Mouse (Mus musculus) small intestine, adult 2 months (tissue): Measurements from ENCODE around the gene Cep55. TPM values are rescaled to one million over a fixed set of nuclear protein-coding genes. Genes with fewer than 3 reads are reported as not detected.

ENCODE experiments used
- H3K27ac ChIP-seq: fragments of 200-500 bp; 2 replicates; pipeline ENCODE4 v1.5.1; 2012; ENCODE audit warnings: low read depth, low read length, control low read depth, inconsistent platforms; ENCODE audit not compliant: insufficient read depth
- H3K27me3 ChIP-seq: fragments of 200-500 bp; 2 replicates; pipeline ENCODE4 v1.6.1; 2012; ENCODE audit warnings: mild to moderate bottlenecking, moderate library complexity, low read length, inconsistent platforms; ENCODE audit not compliant: control insufficient read depth, insufficient read depth
- H3K36me3 ChIP-seq: fragments of 200-500 bp; 2 replicates; pipeline ENCODE4 v1.6.1; 2012; ENCODE audit warnings: mild to moderate bottlenecking, low read length, control low read depth, inconsistent platforms; ENCODE audit not compliant: control insufficient read depth, insufficient read depth
- H3K4me1 ChIP-seq: fragments of 200-500 bp; 2 replicates; pipeline ENCODE4 v1.6.1; 2012; ENCODE audit warnings: low read length, inconsistent platforms, mixed read lengths; ENCODE audit not compliant: control insufficient read depth, insufficient read depth, insufficient read length
- H3K4me3 ChIP-seq: fragments of 200-500 bp; 2 replicates; pipeline ENCODE4 v1.5.1; 2012; ENCODE audit warnings: low read depth, mild to moderate bottlenecking, control low read depth, inconsistent platforms, low read length, moderate library complexity
- CTCF ChIP-seq: fragments of 200-500 bp; IDR thresholded peaks from 2 replicates; pipeline ENCODE4 v1.5.1; 2012; ENCODE audit warnings: low read depth, mild to moderate bottlenecking, control low read depth, inconsistent platforms, low read length, moderate library complexity, mixed read lengths; ENCODE audit not compliant: insufficient replicate concordance, insufficient read length; ENCODE audit errors: extremely low read depth
- POLR2A ChIP-seq: fragments of 200-500 bp; IDR thresholded peaks from 2 replicates; pipeline ENCODE4 v1.6.1; 2012; ENCODE audit warnings: low read depth, mild to moderate bottlenecking, control low read depth, inconsistent platforms, low read length, moderate library complexity
- WGBS: fragments of 180-500 bp; shearing (Covaris S2); methylation state at CpG from one replicate; pipeline ENCODE4 v1.1.7; 2018; 5-methylcytosine and 5-hydroxymethylcytosine counted together
- polyA plus RNA-seq: library from polyadenylated mRNA; depleted of rRNA; stranded (reverse); fragments of >200 nt; gene quantifications from 2 replicates; pipeline ENCODE4 v1.2.3, GENCODE M21; 2012; rRNA removed

Cep55 gene
- polyA plus RNA-seq, 1 experiment = 0.84 TPM

DNA sequence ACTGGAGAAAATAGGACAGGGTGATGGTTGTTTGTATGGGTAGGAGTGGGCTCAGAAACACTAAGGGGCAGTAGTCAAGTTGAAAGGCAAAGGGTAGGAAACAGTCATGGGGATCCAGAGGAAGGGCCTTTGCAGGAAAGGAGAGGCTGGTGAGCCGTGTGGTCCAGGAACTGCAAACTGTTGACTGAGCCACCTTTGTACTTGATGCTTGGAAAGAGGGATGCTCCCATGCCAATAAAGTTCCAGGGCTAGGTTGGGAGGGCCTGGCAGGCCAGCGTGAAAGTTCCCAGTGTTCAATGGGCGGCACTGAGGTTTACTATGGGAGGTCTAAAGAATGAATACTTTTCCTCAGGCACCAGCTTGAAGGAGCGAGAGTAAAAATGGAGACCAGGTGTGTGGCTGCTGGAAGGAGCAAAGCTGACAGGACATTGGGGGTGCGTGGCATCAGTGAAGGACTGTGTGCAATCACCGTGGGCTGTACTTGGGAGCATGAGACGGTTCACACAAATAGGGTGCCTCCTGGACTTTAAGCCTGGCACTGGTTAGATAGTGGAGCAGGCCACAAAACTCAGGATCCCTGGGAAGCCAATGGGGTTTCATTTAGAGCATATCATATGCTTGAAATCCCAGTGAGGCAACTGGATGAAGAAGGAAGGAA lies 60.2 kb downstream of the Cep55 start:
- TF ChIP-seq POLR2A (no peak), CTCF (no peak)
- WGBS = 87% methylated on average over 7 of the region's 7 CpGs
- Histone ChIP-seq H3K27me3 (no peaks in the 10 kb centered on the region), H3K4me3 (no peak overlapping the region), H3K4me1 (peaks cover 8% of the 10 kb centered on the region; the same call in 1 of the 2 replicates), H3K36me3 (no peaks in the 10 kb centered on the region), H3K27ac (no peak overlapping the region)

DNA sequence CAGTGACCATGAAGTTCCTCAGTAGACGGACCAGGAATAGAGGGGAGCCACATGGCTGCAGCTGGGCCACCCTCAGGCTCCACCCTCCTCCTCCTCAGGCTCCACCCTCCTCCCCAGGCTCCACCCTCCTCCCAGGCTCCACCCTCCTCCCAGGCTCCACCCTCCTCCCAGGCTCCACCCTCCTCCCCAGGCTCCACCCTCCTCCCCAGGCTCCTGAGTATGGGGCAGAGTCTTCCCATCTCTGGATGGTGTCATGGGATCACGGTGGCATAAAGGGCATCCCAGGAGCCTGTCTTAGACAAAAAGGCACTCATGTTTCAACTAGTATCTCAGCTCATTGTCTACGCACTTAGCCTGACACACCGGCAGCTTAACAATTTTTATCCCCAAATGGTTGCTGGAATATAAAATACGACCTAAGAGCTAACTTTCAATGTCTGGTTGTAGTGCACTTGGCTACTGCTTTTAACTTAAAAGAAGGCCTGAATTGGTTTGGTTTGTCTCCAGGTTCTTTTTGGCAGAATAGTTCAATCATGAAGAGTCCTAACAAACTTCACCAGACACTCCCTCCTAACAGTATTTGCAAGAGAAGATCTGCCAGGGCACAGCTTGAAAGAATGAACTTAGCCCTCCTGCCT lies 65.4 kb downstream of the Cep55 start:
- peaks cover 16% of the 10 kb centered on the region for H3K27me3 ChIP-seq
- no peak overlapping the region for H3K27ac ChIP-seq
- TF ChIP-seq CTCF = no peak
- no peak for TF ChIP-seq POLR2A
- no peak overlapping the region for H3K4me3 ChIP-seq
- H3K4me1 ChIP-seq = no peaks in the 10 kb centered on the region
- no peaks in the 10 kb centered on the region for H3K36me3 ChIP-seq
- WGBS = 88% methylated on average over 5 of the region's 5 CpGs

DNA sequence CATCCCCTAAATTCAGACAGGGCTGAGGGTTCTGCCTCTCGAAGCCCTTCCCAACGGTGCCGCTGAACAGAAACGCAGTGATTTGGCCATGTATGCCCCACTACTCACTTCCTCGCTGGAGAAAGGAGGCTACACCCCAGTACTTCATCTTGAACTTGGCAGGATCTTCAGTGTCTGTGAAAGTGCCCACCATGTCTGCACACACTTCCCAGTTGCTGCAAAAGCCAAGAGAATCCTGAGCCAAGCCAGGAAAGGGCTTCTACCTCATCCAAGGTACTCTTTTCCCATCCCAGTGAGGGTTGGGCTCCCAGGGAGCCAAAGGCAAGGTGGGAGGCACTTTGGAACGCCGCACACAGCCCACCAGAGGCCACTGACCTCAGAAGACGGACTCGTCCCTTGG lies 69.1 kb downstream of the Cep55 start:
- 24% methylated on average over 9 of the region's 9 CpGs for WGBS
- Histone ChIP-seq H3K36me3 (no peaks in the 10 kb centered on the region), H3K4me1 (no peaks in the 10 kb centered on the region), H3K27me3 (peaks cover 16% of the 10 kb centered on the region), H3K4me3 (peak overlapping the region; percentile 58), H3K27ac (no peak overlapping the region)
- TF ChIP-seq POLR2A = no peak
- no peak for TF ChIP-seq CTCF

Other genes with a start within 250 kb of the Cep55 start
- 4.8 and 4.9 TPM in 2 replicates for gene Myof, start 11.4 kb upstream of the Cep55 start, polyA plus RNA-seq
- 5.5 and 7.1 TPM in 2 replicates for gene Ffar4, start 42.1 kb downstream of the Cep55 start, polyA plus RNA-seq
- 4.5 and 6.3 TPM in 2 replicates for gene Rbp4, start 70.3 kb downstream of the Cep55 start, polyA plus RNA-seq
- not detected in 2 replicates for gene Pde6c, start 77.8 kb downstream of the Cep55 start, polyA plus RNA-seq
- gene Fra10ac1, start 169.1 kb downstream of the Cep55 start, polyA plus RNA-seq = 0.69 and 2.2 TPM in 2 replicates
- not detected in 2 replicates for gene Lgi1, start 209.5 kb downstream of the Cep55 start, polyA plus RNA-seq